Mouse (Mus musculus): Measurements from ENCODE around the gene Dut.

Gene Dut

GRCm38 (mm10) chr2:125255886-125256285 is 8.9 kb downstream of the Dut start:
- no peak for DNase-seq

- peak; percentile 42 to 52 for DNase-seq
Measured at GRCm38 (mm10) chr2:125259230-125260120, 12.5 kb downstream of the Dut start.

- no peak for DNase-seq
Measured at GRCm38 (mm10) chr2:125260326-125260725, 13.3 kb downstream of the Dut start.

GRCm38 (mm10) chr2:125263056-125263455 is 16.1 kb downstream of the Dut start:
- DNase-seq: peak; percentile 47 to 55

- DNase-seq: no peak
Measured at GRCm38 (mm10) chr2:125263753-125264152, 16.8 kb downstream of the Dut start.

- DNase-seq: no peak
Measured at GRCm38 (mm10) chr2:125268876-125269275, 21.9 kb downstream of the Dut start.

- no peak for DNase-seq
Measured at GRCm38 (mm10) chr2:125275617-125276016, 28.6 kb downstream of the Dut start.

GRCm38 (mm10) chr2:125276692-125277091 is 29.7 kb downstream of the Dut start:
- DNase-seq: no peak

GRCm38 (mm10) chr2:125278474-125278873 is 31.5 kb downstream of the Dut start:
- no peak for DNase-seq

- peak; percentile 27 to 48 for DNase-seq
Measured at GRCm38 (mm10) chr2:125279995-125280394, 33.0 kb downstream of the Dut start.

GRCm38 (mm10) chr2:125282334-125283206 is 35.6 kb downstream of the Dut start:
- DNase-seq: no peak

GRCm38 (mm10) chr2:125285777-125286176 is 38.8 kb downstream of the Dut start:
- peak; percentile 30 for DNase-seq

GRCm38 (mm10) chr2:125290197-125290965 is 43.4 kb downstream of the Dut start:
- no peak for DNase-seq

GRCm38 (mm10) chr2:125291101-125291500 is 44.1 kb downstream of the Dut start:
- DNase-seq: no peak

- no peak for DNase-seq
Measured at GRCm38 (mm10) chr2:125292616-125293015, 45.6 kb downstream of the Dut start.

GRCm38 (mm10) chr2:125293969-125294491 is 47.0 kb downstream of the Dut start:
- no peak for DNase-seq

GRCm38 (mm10) chr2:125295526-125295925 is 48.5 kb downstream of the Dut start:
- no peak for DNase-seq

GRCm38 (mm10) chr2:125298841-125299240 is 51.9 kb downstream of the Dut start:
- no peak for DNase-seq

- DNase-seq: no peak
Measured at GRCm38 (mm10) chr2:125301877-125302624, 55.1 kb downstream of the Dut start.

- no peak for DNase-seq
Measured at GRCm38 (mm10) chr2:125302625-125302924, 55.6 kb downstream of the Dut start.

GRCm38 (mm10) chr2:125303764-125304384 is 56.9 kb downstream of the Dut start:
- peak; percentile 28 to 50 for DNase-seq

GRCm38 (mm10) chr2:125304746-125305145 is 57.8 kb downstream of the Dut start:
- no peak for DNase-seq

Measured in cerebellum, postnatal 14 days (tissue).